Mouse (Mus musculus) liver, postnatal 0 days (tissue): Measurements from ENCODE around the gene Fgl2. TPM values are rescaled to one million over a fixed set of nuclear protein-coding genes. Genes with fewer than 3 reads are reported as not detected.

Source experiments
- ATAC-seq: fragments of 200-750 bp; cut with Nextera tagmentation; 2 replicates; pipeline ENCODE4 v1.8.0; 2017; ENCODE audit warnings: mild to moderate bottlenecking, moderate library complexity
- DNase-seq: peaks from one replicate; pipeline ENCODE4 v3.0.0-alpha.2; 2016
- H3K27ac ChIP-seq: fragments of 300-500 bp; sonication (generic); 2 replicates; pipeline ENCODE4 v1.5.1; 2014; ENCODE audit warnings: antibody characterized with exemption, moderate library complexity, mild to moderate bottlenecking, low read depth
- H3K27me3 ChIP-seq: fragments of 300-500 bp; sonication (generic); 2 replicates; pipeline ENCODE4 v1.6.1; 2014; ENCODE audit warnings: low read length, control low read depth, mixed read lengths; ENCODE audit not compliant: insufficient read depth
- H3K36me3 ChIP-seq: fragments of 300-500 bp; sonication (generic); replicated peaks from 2 replicates; pipeline ENCODE4 v1.6.1; 2014; ENCODE audit warnings: mild to moderate bottlenecking, control low read depth, low read length, moderate library complexity, mixed read lengths; ENCODE audit not compliant: insufficient read depth
- H3K4me1 ChIP-seq: fragments of 300-500 bp; sonication (generic); 2 replicates; pipeline ENCODE4 v1.6.1; 2014; ENCODE audit warnings: antibody characterized with exemption, mild to moderate bottlenecking, control low read depth; ENCODE audit not compliant: insufficient read depth
- H3K4me2 ChIP-seq: fragments of 300-500 bp; sonication (generic); 2 replicates; pipeline ENCODE4 v1.6.1; 2014; ENCODE audit warnings: low read depth, mild to moderate bottlenecking, low read length, moderate library complexity, mixed read lengths
- H3K4me3 ChIP-seq: fragments of 300-500 bp; sonication (generic); 2 replicates; pipeline ENCODE4 v1.5.1; 2014; ENCODE audit warnings: low read depth, low read length
- H3K9ac ChIP-seq: fragments of 300-500 bp; sonication (generic); replicated peaks from 2 replicates; pipeline ENCODE4 v1.6.1; 2014; ENCODE audit warnings: mild to moderate bottlenecking, moderate library complexity
- H3K9me3 ChIP-seq: fragments of 300-500 bp; sonication (generic); 2 replicates; pipeline ENCODE4 v1.6.1; 2016; ENCODE audit warnings: mild to moderate bottlenecking, control low read depth, low read length, mixed read lengths
- CTCF ChIP-seq: sonication (generic); IDR thresholded peaks from 2 replicates; pipeline ENCODE4 v1.5.1; 2016; ENCODE audit warnings: antibody characterized with exemption, low read depth
- EP300 ChIP-seq: IDR thresholded peaks from 2 replicates; pipeline ENCODE4 v1.6.1; 2016; ENCODE audit warnings: antibody characterized with exemption, low read depth, mild to moderate bottlenecking
- WGBS: fragments of 180-500 bp; shearing (Covaris S2); extraction: QIAGEN DNeasy Blood & Tissue Kit; methylation state at CpG from one replicate; pipeline ENCODE4 v1.1.7; 2014; ENCODE audit not compliant: insufficient replicate concordance; 5-methylcytosine and 5-hydroxymethylcytosine counted together
- polyA plus RNA-seq: library from polyadenylated mRNA; unstranded; fragments of >200 nt; fragmentation: Nextera tagmentation; extraction: Ambion mirVana; gene quantifications from 2 replicates; pipeline ENCODE4 v1.2.1, GENCODE M21; 2015

Fgl2 gene
- polyA plus RNA-seq, 1 experiment from 2014 or later = 3.5 TPM

DNA sequence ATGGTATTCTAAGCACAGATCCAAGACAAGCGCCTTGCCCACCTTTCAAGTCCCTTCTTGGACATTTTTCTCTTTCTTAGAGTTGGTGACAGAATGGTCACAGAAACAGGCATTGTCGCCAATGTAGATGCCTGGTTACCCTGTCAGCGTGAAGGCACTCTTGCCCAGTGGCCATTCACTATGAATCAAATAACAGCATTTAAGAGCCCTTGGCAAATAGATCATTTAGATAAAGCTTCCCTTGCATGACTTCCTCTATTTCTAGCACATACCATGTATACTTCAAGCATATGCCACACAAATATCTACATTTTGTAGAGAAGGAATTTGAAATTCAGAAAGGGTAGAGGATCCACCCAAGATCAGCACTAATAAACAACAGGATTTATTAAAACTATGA, 40.9 kb downstream of the Fgl2 start:
- DNase-seq (no peak), ATAC-seq (no peak)
- H3K27ac ChIP-seq = no peak overlapping the region
- 90% methylated on average over 3 of the region's 3 CpGs for WGBS
- H3K36me3 ChIP-seq = no peaks in the 10 kb centered on the region
- H3K9me3 ChIP-seq = no peaks in the 10 kb centered on the region
- no peak overlapping the region for H3K4me2 ChIP-seq
- H3K4me1 ChIP-seq = peaks cover 10% of the 10 kb centered on the region
- TF ChIP-seq CTCF = no peak
- no peak for TF ChIP-seq EP300
- no peak overlapping the region for H3K4me3 ChIP-seq
- H3K9ac ChIP-seq = no peak overlapping the region
- H3K27me3 ChIP-seq = no peaks in the 10 kb centered on the region

DNA sequence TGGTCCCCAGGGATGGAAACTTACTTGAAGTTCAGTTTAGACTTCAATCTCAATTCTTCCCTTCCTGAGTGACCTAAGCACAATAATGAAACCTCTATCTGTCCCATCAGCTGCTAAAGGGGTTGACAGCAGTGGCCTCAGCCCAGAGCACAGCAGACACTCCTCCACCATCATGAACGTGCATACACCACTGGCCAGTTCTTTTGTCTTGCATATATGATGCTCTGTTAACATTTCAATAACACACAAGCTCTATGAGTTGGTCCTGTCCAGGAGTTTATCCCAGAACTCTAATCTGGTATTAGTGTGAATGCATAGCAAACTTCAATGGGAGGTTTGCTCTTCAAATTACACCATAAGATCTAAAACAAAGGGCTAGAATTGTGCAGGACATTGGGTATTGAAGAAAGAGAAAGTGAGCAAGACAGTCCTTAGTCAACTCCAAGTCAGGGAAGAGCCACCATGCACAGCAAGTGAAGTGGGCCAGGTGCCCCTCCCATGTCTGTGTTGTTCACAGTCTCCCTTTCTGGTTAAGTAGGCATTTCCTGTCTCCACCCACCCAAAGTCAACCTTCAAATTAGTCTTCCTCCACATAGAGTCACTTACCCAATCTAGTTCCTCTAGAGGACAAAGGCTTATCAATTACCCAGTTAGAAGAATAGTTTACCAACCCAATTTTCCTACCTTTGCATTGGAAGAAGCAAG, 41.8 kb downstream of the Fgl2 start:
- Histone ChIP-seq H3K4me2 (no peak overlapping the region), H3K27me3 (no peaks in the 10 kb centered on the region), H3K9ac (no peak overlapping the region), H3K4me3 (no peak overlapping the region), H3K36me3 (no peaks in the 10 kb centered on the region), H3K27ac (no peak overlapping the region), H3K9me3 (no peaks in the 10 kb centered on the region), H3K4me1 (peaks cover 10% of the 10 kb centered on the region)
- DNase-seq = no peak
- 59% methylated on average over 1 of the region's 1 CpGs for WGBS
- TF ChIP-seq CTCF (no peak), EP300 (no peak)
- ATAC-seq = no peak

GRCm38 (mm10) chr5:21418613-21419012, 46.2 kb downstream of the Fgl2 start:
- ATAC-seq (no peak), DNase-seq (no peak)
- Histone ChIP-seq H3K27ac (no peak overlapping the region), H3K4me3 (no peak overlapping the region), H3K4me2 (no peak overlapping the region), H3K27me3 (no peaks in the 10 kb centered on the region), H3K36me3 (no peaks in the 10 kb centered on the region), H3K4me1 (peaks cover 6% of the 10 kb centered on the region), H3K9ac (no peak overlapping the region), H3K9me3 (no peaks in the 10 kb centered on the region)
- TF ChIP-seq EP300 (no peak), CTCF (no peak)
- 54% methylated on average over 4 of the region's 4 CpGs for WGBS

DNA sequence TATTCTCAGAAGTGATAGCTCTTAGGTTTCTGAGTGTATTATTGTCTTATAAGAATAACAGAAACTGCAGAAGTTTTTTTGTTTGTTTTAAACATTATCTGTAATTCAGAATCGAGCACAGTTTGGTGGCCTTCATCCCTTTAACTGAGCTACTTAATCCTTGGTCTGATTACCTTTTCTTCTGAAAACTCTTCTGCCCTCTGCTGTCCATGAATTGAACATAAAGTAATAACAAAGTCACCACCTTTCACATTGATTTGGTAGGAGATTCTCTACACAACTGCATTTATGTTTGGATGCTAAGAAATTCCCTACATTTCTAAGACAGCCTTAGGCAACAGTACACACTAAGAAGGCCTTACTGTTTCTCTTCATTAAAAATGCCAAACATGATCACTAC, 48.2 kb downstream of the Fgl2 start:
- H3K4me3 ChIP-seq = no peak overlapping the region
- no peaks in the 10 kb centered on the region for H3K9me3 ChIP-seq
- DNase-seq = no peak
- peaks cover 9% of the 10 kb centered on the region for H3K4me1 ChIP-seq
- WGBS = 13% methylated on average over 1 of the region's 1 CpGs
- H3K36me3 ChIP-seq = no peaks in the 10 kb centered on the region
- no peak for ATAC-seq
- H3K9ac ChIP-seq = no peak overlapping the region
- H3K27ac ChIP-seq = no peak overlapping the region
- H3K27me3 ChIP-seq = no peaks in the 10 kb centered on the region
- TF ChIP-seq CTCF (peak; percentile 63), EP300 (no peak)
- H3K4me2 ChIP-seq = no peak overlapping the region

DNA sequence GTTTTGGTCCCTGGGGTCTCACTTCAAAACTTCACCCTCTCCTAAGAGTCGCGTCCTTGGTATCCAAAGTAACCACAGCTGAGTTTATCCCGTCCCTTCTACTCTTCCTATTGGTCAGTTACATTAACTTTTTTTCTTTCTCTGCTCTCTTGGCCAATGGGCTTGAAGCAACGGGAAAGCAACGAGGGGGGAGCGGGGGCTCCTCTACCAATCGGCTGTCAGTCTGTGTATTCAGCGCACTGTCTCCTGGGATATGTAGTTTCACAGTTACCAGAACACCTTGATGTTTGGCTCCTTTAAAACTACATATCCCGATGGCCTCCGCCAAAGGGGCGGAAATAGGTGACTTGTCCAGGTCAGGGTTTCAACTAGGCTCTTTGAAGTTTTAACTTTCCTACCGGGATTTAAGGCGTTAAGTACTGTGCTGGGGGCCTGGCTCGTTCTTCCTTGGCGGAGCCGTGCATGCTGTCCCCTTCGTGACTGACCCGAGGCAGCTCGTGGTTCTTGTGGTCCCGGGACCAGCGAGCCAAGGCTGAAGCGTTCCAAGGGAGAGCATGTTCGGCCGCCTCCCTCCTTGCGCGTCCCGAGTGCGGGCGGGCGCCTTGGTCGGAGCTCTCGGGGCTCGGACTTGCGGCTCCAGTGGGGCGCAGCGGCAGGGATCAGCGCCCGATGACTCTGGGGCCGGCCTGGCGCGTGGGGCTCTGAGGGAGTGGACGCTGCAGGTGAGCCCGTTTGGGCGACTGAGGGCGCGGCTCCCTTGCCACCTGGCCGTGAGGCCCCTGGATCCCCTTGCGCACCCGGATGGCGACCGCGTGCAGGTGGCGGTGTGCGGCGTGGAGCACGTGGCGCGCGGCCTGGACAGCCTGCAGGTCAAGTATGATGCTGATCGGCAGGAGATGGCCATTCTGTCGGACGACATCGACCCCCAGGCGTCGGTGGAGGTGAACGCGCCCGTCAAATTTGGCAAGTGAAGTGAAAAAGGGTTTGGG, 52.5 kb downstream of the Fgl2 start, which contains the start of the genes Ccdc146 and Fam185a:
Gene Ccdc146, minus strand, starts transcription at position 64 of the 989 bp plus-strand sequence.
Gene Fam185a, plus strand, starts transcription at position 345 of the 989 bp plus-strand sequence.
- Histone ChIP-seq H3K4me3 (peak within 1 kb of the TSS; percentile 85), H3K9ac (peak within 1 kb of the TSS; percentile 86), H3K27ac (peak within 1 kb of the TSS; percentile 85), H3K4me1 (peaks cover 23% of the 10 kb centered on the region), H3K9me3 (no peaks in the 10 kb centered on the region), H3K27me3 (no peaks in the 10 kb centered on the region), H3K4me2 (peak within 1 kb of the TSS; percentile 98), H3K36me3 (no peaks in the 10 kb centered on the region)
- WGBS = under 1% methylated on average over 67 of the region's 68 CpGs
- ATAC-seq (peak; percentile 100), DNase-seq (peak; percentile 90)
- TF ChIP-seq CTCF (no peak), EP300 (no peak)

DNA sequence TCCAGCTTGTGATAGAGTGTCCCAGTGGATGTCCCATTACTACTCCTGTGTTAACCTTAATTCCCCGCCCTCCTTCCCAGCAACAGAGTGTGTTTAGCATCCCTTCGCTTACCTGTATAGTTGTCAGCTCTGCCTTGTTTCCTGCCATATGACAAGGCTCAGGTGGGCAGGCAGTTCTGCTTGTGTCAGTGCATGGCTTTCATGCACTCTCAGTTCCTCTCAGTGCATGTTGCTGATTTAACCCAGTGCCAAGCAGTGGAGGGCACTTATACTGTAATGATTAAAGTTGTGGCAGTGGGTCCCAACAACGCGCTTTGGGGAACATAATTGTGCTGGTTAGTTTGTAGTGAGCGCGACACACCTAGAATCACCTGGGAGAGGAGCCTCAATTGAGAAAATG, 54.2 kb downstream of the Fgl2 start:
- Histone ChIP-seq H3K4me3 (no peak overlapping the region), H3K9me3 (no peaks in the 10 kb centered on the region), H3K36me3 (no peaks in the 10 kb centered on the region), H3K27ac (no peak overlapping the region), H3K4me1 (peaks cover 23% of the 10 kb centered on the region), H3K27me3 (no peaks in the 10 kb centered on the region), H3K4me2 (peak overlapping the region; percentile 98), H3K9ac (no peak overlapping the region)
- 93% methylated on average over 6 of the region's 6 CpGs for WGBS
- TF ChIP-seq EP300 (no peak), CTCF (no peak)
- DNase-seq = no peak
- ATAC-seq = no peak

Other genes starting within 250 kb of the Fgl2 start
- gene Gsap, start 186.4 kb upstream of the Fgl2 start, polyA plus RNA-seq = 2.9 and 3.2 TPM in 2 replicates
- gene Ccdc146, start 52.0 kb downstream of the Fgl2 start, polyA plus RNA-seq = 0.06 and 0.09 TPM in 2 replicates
- gene Fam185a, start 52.3 kb downstream of the Fgl2 start, polyA plus RNA-seq = 2.7 and 3.0 TPM in 2 replicates
- gene Lrrc17, start 170.9 kb downstream of the Fgl2 start, polyA plus RNA-seq = 0.81 and 0.99 TPM in 2 replicates